Mouse (Mus musculus) brain, embryonic 14.5 days (tissue): ENCODE results near the gene Trpm8.

Experiments used
- CTCF ChIP-seq: fragments of 200-500 bp; IDR thresholded peaks from 2 replicates; pipeline ENCODE4 v1.5.1; 2012; ENCODE audit warnings: inconsistent platforms, mild to moderate bottlenecking, moderate library complexity, borderline replicate concordance; ENCODE audit not compliant: insufficient read depth, insufficient read length; ENCODE audit errors: extremely low read depth
- POLR2A ChIP-seq: fragments of 200-500 bp; IDR thresholded peaks from 2 replicates; pipeline ENCODE4 v1.6.1; 2012; ENCODE audit warnings: mild to moderate bottlenecking, inconsistent platforms, borderline replicate concordance; ENCODE audit not compliant: poor library complexity, insufficient read depth, insufficient read length, severe bottlenecking; ENCODE audit errors: extremely low read depth

- TF ChIP-seq POLR2A = no peak
- TF ChIP-seq CTCF = no peak
Measured at GRCm38 (mm10) chr1:88432601-88433000, 155.1 kb downstream of the Trpm8 start.
